Mouse (Mus musculus) C2C12 (cell line): ENCODE measurements around the gene Wdtc1. TPM values are rescaled to one million over a fixed set of nuclear protein-coding genes. Genes with fewer than 3 reads are reported as not detected.

Experiments
- H3K27me3 ChIP-seq: one replicate; pipeline ENCODE4 v1.6.1; 2011; ENCODE audit not compliant: control insufficient read depth, insufficient read depth, insufficient read length
- H3K36me3 ChIP-seq: one replicate; pipeline ENCODE4 v1.6.1; 2011; ENCODE audit not compliant: control insufficient read depth, insufficient read depth
- H3K4me3 ChIP-seq: one replicate; pipeline ENCODE4 v1.5.1; 2011; ENCODE audit warnings: mild to moderate bottlenecking, control low read depth; ENCODE audit not compliant: poor library complexity, insufficient read depth, severe bottlenecking
- H3K79me2 ChIP-seq: one replicate; pipeline ENCODE4 v1.6.1; 2011; ENCODE audit not compliant: control insufficient read depth, insufficient read depth
- H3K79me3 ChIP-seq: one replicate; pipeline ENCODE4 v1.6.1; 2011; ENCODE audit warnings: low read depth, control low read depth
- H3ac ChIP-seq: one replicate; pipeline ENCODE3; 2011; ENCODE audit warnings: low read depth; ENCODE audit not compliant: control insufficient read depth, insufficient read length
- CEBPB ChIP-seq: IDR thresholded peaks from one replicate; pipeline ENCODE4 v1.6.1; 2011; ENCODE audit warnings: low read depth, mild to moderate bottlenecking, control low read depth, moderate library complexity
- CTCF ChIP-seq: IDR thresholded peaks from one replicate; pipeline ENCODE4 v1.5.1; 2011; ENCODE audit not compliant: control insufficient read depth, insufficient read depth, insufficient read length
- FOSL1 ChIP-seq: IDR thresholded peaks from one replicate; pipeline ENCODE4 v1.8.0; 2011; ENCODE audit warnings: mild to moderate bottlenecking, low read length; ENCODE audit not compliant: poor library complexity, insufficient read depth, severe bottlenecking
- MAX ChIP-seq: IDR thresholded peaks from one replicate; pipeline ENCODE4 v1.6.1; 2011; ENCODE audit warnings: mild to moderate bottlenecking, control low read depth
- MYOD1 ChIP-seq: IDR thresholded peaks from one replicate; pipeline ENCODE4 v1.6.1; 2011; ENCODE audit warnings: low read depth; ENCODE audit not compliant: control insufficient read depth, insufficient read length
- MYOG ChIP-seq: IDR thresholded peaks from one replicate; pipeline ENCODE4 v1.6.1; 2011; ENCODE audit not compliant: control insufficient read depth, insufficient read length; ENCODE audit errors: extremely low read depth
- USF1 ChIP-seq: IDR thresholded peaks from one replicate; pipeline ENCODE4 v1.6.1; 2011; ENCODE audit warnings: low read depth, mild to moderate bottlenecking, control low read depth, moderate library complexity
- polyA plus RNA-seq: library from polyadenylated mRNA; unstranded; fragments of >200 nt; fragmentation: generic; extraction: Trizol; gene quantifications from one replicate; pipeline ENCODE4 v1.2.1, GENCODE M21; 2012; ENCODE audit warnings: missing spikeins

The Wdtc1 gene
- polyA plus RNA-seq, 1 experiment, result 19.6 TPM

- Histone ChIP-seq H3K27me3 (no peaks in the 10 kb centered on the region), H3ac (no peak overlapping the region), H3K79me3 (no peaks in the 10 kb centered on the region), H3K4me3 (no peak overlapping the region), H3K79me2 (no peaks in the 10 kb centered on the region), H3K36me3 (no peaks in the 10 kb centered on the region)
- TF ChIP-seq CEBPB (no peak), FOSL1 (no peak), MAX (no peak), USF1 (no peak), MYOD1 (no peak), MYOG (no peak), CTCF (no peak)
These were observed 25.2 kb downstream of the Wdtc1 start for GRCm38 (mm10) chr4:133328129-133328528.

GRCm38 (mm10) chr4:133319667-133320066 lies 33.6 kb downstream of the Wdtc1 start:
- no peak overlapping the region for H3ac ChIP-seq
- TF ChIP-seq CTCF (no peak), USF1 (no peak), MYOD1 (no peak), MAX (no peak), CEBPB (no peak), FOSL1 (no peak)
- no peak overlapping the region for H3K4me3 ChIP-seq
- no peaks in the 10 kb centered on the region for H3K79me2 ChIP-seq
- no peaks in the 10 kb centered on the region for H3K27me3 ChIP-seq
- no peaks in the 10 kb centered on the region for H3K79me3 ChIP-seq
- no peaks in the 10 kb centered on the region for H3K36me3 ChIP-seq

- TF ChIP-seq MYOG (no peak), CEBPB (no peak), MYOD1 (no peak), FOSL1 (no peak), CTCF (no peak), USF1 (no peak), MAX (no peak)
- Histone ChIP-seq H3K36me3 (no peaks in the 10 kb centered on the region), H3K79me3 (no peaks in the 10 kb centered on the region), H3K4me3 (no peak overlapping the region), H3ac (no peak overlapping the region), H3K27me3 (no peaks in the 10 kb centered on the region), H3K79me2 (no peaks in the 10 kb centered on the region)
These were observed 37.3 kb downstream of the Wdtc1 start for GRCm38 (mm10) chr4:133315991-133316390.

GRCm38 (mm10) chr4:133314896-133315295 lies 38.4 kb downstream of the Wdtc1 start:
- TF ChIP-seq CTCF (no peak), MAX (no peak), USF1 (no peak), MYOD1 (no peak), FOSL1 (no peak), CEBPB (no peak), MYOG (no peak)
- no peak overlapping the region for H3K4me3 ChIP-seq

GRCm38 (mm10) chr4:133309948-133310347 lies 43.3 kb downstream of the Wdtc1 start:
- Histone ChIP-seq H3ac (no peak overlapping the region), H3K27me3 (no peaks in the 10 kb centered on the region), H3K79me2 (no peaks in the 10 kb centered on the region), H3K79me3 (no peaks in the 10 kb centered on the region), H3K4me3 (no peak overlapping the region), H3K36me3 (no peaks in the 10 kb centered on the region)
- TF ChIP-seq MYOG, result no peak
- peak; percentile 84 for TF ChIP-seq CTCF
- no peak for TF ChIP-seq CEBPB

More at GRCm38 (mm10) chr4:133314896-133315295, 38.4 kb downstream of the Wdtc1 start:
- Histone ChIP-seq H3K27me3 (no peaks in the 10 kb centered on the region), H3K36me3 (no peaks in the 10 kb centered on the region), H3K79me3 (no peaks in the 10 kb centered on the region), H3K79me2 (no peaks in the 10 kb centered on the region), H3ac (no peak overlapping the region)

- H3K27me3 ChIP-seq, result no peaks in the 10 kb centered on the region
- no peak overlapping the region for H3K4me3 ChIP-seq
- no peaks in the 10 kb centered on the region for H3K79me2 ChIP-seq
- no peaks in the 10 kb centered on the region for H3K36me3 ChIP-seq
- TF ChIP-seq CTCF (peak; percentile 30), MYOD1 (no peak)
- no peak overlapping the region for H3ac ChIP-seq
- H3K79me3 ChIP-seq, result no peaks in the 10 kb centered on the region
These were observed 46.0 kb downstream of the Wdtc1 start for GRCm38 (mm10) chr4:133307331-133307730.
